Mouse (Mus musculus) kidney, adult 2 months (tissue): Measurements from ENCODE around the gene Ndufs7.

ENCODE experiments used
- CTCF ChIP-seq: fragments of 200-500 bp; conservative IDR thresholded peaks from 2 replicates; pipeline ENCODE4 v1.5.1; 2011; ENCODE audit warnings: low read depth, mild to moderate bottlenecking, control low read depth, low read length, moderate library complexity, mixed read lengths; ENCODE audit not compliant: insufficient read depth, insufficient read length
- POLR2A ChIP-seq: fragments of 200-500 bp; IDR thresholded peaks from one replicate; pipeline ENCODE4 v1.6.1; 2011; ENCODE audit warnings: low read depth, low read length, control low read depth

- TF ChIP-seq CTCF (no peak), POLR2A (no peak)
These were observed 45.4 kb downstream of the Ndufs7 start for GRCm38 (mm10) chr10:80294311-80294710.
